Mouse (Mus musculus) kidney, adult 2 months (tissue): ENCODE data around the gene Acsf3.

Source experiments
- CTCF ChIP-seq: fragments of 200-500 bp; conservative IDR thresholded peaks from 2 replicates; pipeline ENCODE4 v1.5.1; 2011; ENCODE audit warnings: low read depth, mild to moderate bottlenecking, control low read depth, low read length, moderate library complexity, mixed read lengths; ENCODE audit not compliant: insufficient read depth, insufficient read length
- POLR2A ChIP-seq: fragments of 200-500 bp; IDR thresholded peaks from one replicate; pipeline ENCODE4 v1.6.1; 2011; ENCODE audit warnings: low read depth, low read length, control low read depth

- no peak for TF ChIP-seq CTCF
- no peak for TF ChIP-seq POLR2A
Measured at GRCm38 (mm10) chr8:122852546-122852905, 77.2 kb downstream of the Acsf3 start.
